Mouse (Mus musculus) kidney, postnatal 14 days (tissue): ENCODE data around the gene Dapl1.

Experiments
- DNase-seq: peaks from one replicate; pipeline ENCODE4 v3.0.0; 2022; ENCODE audit warnings: mixed read lengths

Gene Dapl1

GRCm38 (mm10) chr2:59474336-59474735 lies 10.1 kb upstream of the Dapl1 start:
- no peak for DNase-seq

- DNase-seq, result no peak
Measured at GRCm38 (mm10) chr2:59485080-59485479, 627 bp downstream of the Dapl1 start.

DNA sequence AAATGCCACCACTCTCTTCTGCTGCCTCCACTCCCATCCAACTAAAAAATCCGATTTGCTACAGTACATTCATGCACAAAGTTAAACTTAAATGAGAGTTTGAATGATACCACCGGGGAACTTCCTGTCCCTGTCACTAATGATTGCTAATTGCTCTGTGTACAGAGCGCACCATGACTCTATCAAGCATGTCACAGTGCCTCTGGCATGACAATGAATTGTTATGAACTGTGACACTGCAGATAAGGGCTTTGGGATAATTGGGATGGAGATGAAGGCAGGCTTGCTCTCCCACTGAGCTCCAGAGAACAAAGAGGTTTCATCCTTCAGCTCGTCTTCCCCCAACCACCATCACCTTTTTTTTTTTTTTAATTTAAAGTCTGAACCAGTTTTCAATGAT lies 1.2 kb downstream of the Dapl1 start:
- DNase-seq, result no peak

GRCm38 (mm10) chr2:59486196-59486845 lies 1.9 kb downstream of the Dapl1 start:
- no peak for DNase-seq

DNA sequence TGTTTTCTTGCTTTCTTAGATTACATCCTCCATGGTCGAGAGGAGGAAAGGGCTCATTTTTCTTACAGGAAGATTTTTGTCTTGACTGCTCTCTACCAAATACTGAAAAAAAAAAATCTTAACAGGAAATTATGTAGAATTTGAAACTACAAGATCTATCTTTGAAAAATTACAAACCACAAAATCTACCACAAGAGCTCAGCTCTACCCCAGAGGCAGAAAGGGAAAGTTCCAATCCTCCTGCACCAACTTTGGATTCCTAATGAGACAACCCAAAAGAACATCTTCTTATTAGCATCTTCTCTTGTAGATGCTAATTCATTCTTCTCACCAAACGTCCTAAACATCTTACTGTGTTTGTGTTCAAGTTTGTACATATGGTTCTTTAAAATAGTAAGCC lies 3.8 kb downstream of the Dapl1 start:
- no peak for DNase-seq

- no peak for DNase-seq
Measured at GRCm38 (mm10) chr2:59490353-59490752, 5.9 kb downstream of the Dapl1 start.

DNA sequence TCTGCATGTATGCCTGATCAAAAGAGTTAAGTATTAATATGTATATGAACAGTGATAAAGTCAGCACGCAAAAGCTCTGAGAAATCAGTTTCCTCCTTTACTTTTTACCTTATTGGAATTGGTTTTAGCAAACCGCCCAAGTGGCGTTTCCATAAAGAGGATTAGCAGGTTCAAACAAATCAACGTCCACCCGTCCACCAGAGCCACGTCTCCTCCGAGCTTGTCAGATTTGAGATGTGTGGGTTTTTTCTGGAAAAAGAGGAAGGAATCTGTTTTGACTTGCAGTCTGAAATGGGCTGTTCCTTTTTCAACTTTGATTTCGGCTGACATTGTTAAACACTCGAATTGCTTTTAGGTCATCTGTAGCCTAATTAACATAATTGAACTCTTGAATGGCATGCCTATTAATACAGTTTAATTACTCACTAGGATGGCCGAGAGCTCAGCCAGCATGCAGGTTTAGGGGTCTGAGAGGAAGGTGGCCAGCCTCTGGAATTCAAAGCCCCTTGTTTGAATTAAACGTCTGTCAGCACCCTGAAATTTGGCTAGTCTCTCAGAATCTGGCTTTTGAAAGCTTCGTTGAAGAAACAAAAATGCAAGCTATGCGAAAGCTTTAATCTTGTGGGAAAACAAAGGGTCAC lies 9.1 kb downstream of the Dapl1 start:
- DNase-seq, result no peak

DNA sequence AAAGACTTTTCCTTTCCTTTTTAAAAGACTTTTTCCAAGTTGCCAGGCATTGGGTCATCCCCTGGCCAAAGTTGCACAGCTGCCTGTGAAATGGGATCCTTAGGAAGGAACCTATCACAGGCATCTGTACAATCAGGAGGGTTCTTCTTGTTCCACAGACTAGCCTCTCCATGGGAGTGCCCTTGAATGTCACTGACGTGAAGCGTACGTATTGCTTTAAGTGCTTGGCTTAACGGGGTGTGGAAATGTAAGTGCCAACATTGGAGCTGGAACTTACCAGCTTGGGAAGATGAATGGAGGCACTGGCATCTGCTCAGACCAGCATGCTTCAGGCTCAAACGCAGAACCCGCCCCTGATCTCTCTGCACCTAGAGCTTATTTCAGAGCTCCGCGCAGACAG lies 14.7 kb downstream of the Dapl1 start:
- DNase-seq, result no peak

- no peak for DNase-seq
Measured at GRCm38 (mm10) chr2:59499717-59500116, 15.3 kb downstream of the Dapl1 start.

GRCm38 (mm10) chr2:59509061-59509460 lies 24.6 kb downstream of the Dapl1 start:
- DNase-seq, result no peak

GRCm38 (mm10) chr2:59510416-59510815 lies 26.0 kb downstream of the Dapl1 start:
- no peak for DNase-seq

- DNase-seq, result no peak
Measured at GRCm38 (mm10) chr2:59510882-59511281, 26.4 kb downstream of the Dapl1 start.

DNA sequence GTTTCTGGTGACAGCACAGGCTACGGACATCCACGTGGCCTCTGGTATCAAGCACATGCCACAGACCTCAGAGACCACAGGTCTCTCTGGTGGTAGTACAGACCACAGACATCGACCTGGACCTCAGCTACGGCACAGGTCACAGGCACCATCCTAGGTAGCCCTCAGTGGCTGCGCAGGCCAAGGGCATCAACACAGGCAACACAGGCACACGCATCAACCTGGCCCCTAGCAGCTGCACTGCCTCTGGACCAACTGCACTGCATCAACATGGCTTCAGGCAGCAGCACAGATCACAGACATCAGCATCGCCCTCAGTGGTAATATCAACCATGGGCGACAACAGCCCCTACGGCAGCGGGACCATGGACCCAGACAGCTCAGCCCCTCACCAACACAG lies 36.2 kb downstream of the Dapl1 start:
- DNase-seq, result no peak

- DNase-seq, result peak; percentile 80
Measured at GRCm38 (mm10) chr2:59522079-59522684, 37.7 kb downstream of the Dapl1 start.

- no peak for DNase-seq
Measured at GRCm38 (mm10) chr2:59523526-59523925, 39.1 kb downstream of the Dapl1 start.

GRCm38 (mm10) chr2:59526893-59527292 lies 42.4 kb downstream of the Dapl1 start:
- DNase-seq, result no peak

DNA sequence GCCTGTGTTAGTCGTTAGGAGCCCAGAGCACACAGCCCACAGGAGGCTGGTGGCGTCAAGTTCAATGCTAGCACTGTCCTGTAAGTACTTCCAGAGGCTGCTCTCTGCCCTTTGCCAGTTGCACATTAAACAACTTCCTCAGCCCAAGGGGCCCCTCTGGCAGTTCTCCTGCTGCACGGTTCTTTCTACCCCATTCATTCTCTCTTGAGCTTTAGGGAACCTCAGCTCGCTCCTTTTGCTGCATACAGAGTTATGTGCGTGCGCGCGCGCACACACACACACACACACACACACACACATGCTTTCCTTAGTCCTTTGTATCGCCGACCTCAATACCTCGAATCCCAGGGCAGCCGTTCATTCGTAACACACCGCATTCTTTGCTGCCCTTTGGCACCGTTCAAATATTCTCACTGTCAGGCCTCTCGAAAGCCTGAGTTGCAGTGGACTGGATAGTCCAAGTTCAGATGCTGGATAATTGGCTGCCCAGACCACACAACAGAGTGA lies 45.2 kb downstream of the Dapl1 start:
- DNase-seq, result peak; percentile 64

- no peak for DNase-seq
Measured at GRCm38 (mm10) chr2:59530811-59531210, 46.4 kb downstream of the Dapl1 start.

GRCm38 (mm10) chr2:59532999-59533398 lies 48.5 kb downstream of the Dapl1 start:
- no peak for DNase-seq

DNA sequence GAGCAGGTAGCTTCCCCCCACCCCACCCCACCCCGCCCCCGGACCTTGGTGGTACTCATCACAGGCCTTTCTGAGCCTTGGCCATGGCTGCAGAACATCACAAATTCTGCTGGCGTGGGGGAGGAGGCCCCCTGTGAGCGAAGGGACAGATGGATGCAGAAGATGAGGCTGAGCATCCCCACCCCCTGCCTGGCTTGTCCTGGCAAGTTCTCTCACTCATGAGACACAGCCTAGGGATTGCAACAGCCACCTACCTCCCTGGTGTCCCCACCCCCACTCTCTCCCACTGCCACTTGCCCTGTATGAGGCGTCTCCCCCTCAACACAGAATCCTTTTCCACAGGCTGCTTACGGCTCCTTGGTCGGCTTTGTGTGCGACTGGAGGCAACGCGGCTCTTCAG lies 49.1 kb downstream of the Dapl1 start:
- DNase-seq, result no peak

- no peak for DNase-seq
Measured at GRCm38 (mm10) chr2:59533971-59534748, 49.7 kb downstream of the Dapl1 start.

- no peak for DNase-seq
Measured at GRCm38 (mm10) chr2:59536958-59537357, 52.5 kb downstream of the Dapl1 start.

- no peak for DNase-seq
Measured at GRCm38 (mm10) chr2:59538031-59538430, 53.6 kb downstream of the Dapl1 start.
